Mouse (Mus musculus) hindbrain, embryonic 14.5 days (tissue): Measurements from ENCODE around the gene Arhgap5. TPM values are rescaled to one million over a fixed set of nuclear protein-coding genes. Genes with fewer than 3 reads are reported as not detected.

Experiments used
- ATAC-seq: fragments of 200-750 bp; cut with Nextera tagmentation; 2 replicates; pipeline ENCODE4 v1.8.0; 2017; ENCODE audit warnings: moderate number of reproducible peaks, mild to moderate bottlenecking, moderate TSS enrichment, moderate library complexity; ENCODE audit not compliant: low FRiP score
- DNase-seq: peaks from one replicate; pipeline ENCODE4 v3.0.0-alpha.2; 2015; ENCODE audit warnings: low spot score
- H3K27ac ChIP-seq: fragments of 300-500 bp; sonication (generic); 2 replicates; pipeline ENCODE4 v1.5.1; 2014; ENCODE audit warnings: mild to moderate bottlenecking, moderate library complexity
- H3K27me3 ChIP-seq: fragments of 300-500 bp; sonication (generic); 2 replicates; pipeline ENCODE4 v1.6.1; 2014; ENCODE audit warnings: mild to moderate bottlenecking, low read length, mixed read lengths; ENCODE audit not compliant: control insufficient read depth, insufficient read depth
- H3K36me3 ChIP-seq: fragments of 300-500 bp; sonication (generic); replicated peaks from 2 replicates; pipeline ENCODE4 v1.6.1; 2014; ENCODE audit not compliant: control insufficient read depth, insufficient read depth
- H3K4me1 ChIP-seq: fragments of 300-500 bp; sonication (generic); replicated peaks from 2 replicates; pipeline ENCODE4 v1.6.1; 2014; ENCODE audit warnings: antibody characterized with exemption, low read length, mixed read lengths; ENCODE audit not compliant: control insufficient read depth, insufficient read depth
- H3K4me2 ChIP-seq: fragments of 300-500 bp; sonication (generic); replicated peaks from 2 replicates; pipeline ENCODE4 v1.6.1; 2014; ENCODE audit warnings: mild to moderate bottlenecking, moderate library complexity
- H3K4me3 ChIP-seq: fragments of 300-500 bp; sonication (generic); replicated peaks from 2 replicates; pipeline ENCODE4 v1.5.1; 2014; ENCODE audit warnings: mild to moderate bottlenecking, low read length
- H3K9ac ChIP-seq: fragments of 300-500 bp; sonication (generic); 2 replicates; pipeline ENCODE4 v1.6.1; 2014
- H3K9me3 ChIP-seq: fragments of 300-500 bp; sonication (generic); 2 replicates; pipeline ENCODE4 v1.6.1; 2016; ENCODE audit warnings: low read length; ENCODE audit not compliant: control insufficient read depth
- WGBS: fragments of 180-500 bp; shearing (Covaris S2); extraction: QIAGEN DNeasy Blood & Tissue Kit; methylation state at CpG from one replicate; pipeline ENCODE4 v1.1.7; 2014; 5-methylcytosine and 5-hydroxymethylcytosine counted together
- polyA plus RNA-seq: library from polyadenylated mRNA; unstranded; fragments of >200 nt; fragmentation: Nextera tagmentation; extraction: Ambion mirVana; gene quantifications from 2 replicates; pipeline ENCODE4 v1.2.1, GENCODE M21; 2014

Gene Arhgap5
- 42.3 and 45.4 TPM in 2 replicates for polyA plus RNA-seq

DNA sequence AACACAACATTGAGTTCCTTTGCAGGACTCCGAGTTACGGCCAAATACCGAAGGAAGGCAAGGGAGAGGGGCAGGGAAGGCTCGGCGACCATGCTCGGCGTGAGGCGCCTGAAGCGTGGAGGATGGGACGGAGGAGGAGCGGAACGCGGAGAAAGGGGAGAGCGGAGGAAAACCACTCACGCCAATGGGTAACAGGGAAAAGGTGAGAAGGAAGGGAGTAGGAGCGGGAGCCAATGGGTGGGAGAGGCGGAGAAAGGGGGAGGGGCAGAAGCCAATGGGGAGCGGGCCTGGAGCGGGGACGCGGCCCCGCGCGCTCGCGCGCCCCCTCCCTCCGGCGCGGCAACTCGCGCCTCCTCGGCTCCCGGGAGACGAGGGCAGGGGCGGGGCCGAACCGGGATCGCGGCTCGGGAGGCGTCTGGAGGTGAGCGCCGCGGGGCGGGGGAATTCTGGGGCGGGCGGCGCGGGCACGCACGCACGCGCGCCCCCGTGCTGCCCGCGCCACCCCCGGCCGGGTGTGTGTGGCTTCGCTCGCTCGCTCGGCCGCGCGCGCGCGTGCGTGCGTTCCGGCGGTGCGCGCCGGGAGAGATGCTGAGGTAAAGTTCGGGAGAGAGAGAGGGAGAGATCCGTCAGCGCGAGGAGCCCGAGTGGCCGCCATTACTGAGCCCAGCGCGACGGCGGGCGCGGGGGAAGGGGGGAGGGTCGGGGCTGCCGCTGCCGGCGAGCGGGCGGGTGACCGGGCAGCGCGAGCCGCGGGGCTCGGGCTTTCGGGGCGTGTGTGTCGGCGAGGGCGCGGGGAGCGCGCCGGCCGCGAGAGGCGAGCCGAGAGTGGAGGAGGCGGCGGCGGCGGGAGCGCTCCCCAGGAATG is at the start of gene Arhgap5:
TSS of gene Arhgap5 (plus strand) at position 517 of the 865 bp plus-strand sequence.
- WGBS = under 1% methylated on average over 59 of the region's 119 CpGs
- Histone ChIP-seq H3K4me1 (peaks cover 24% of the 10 kb centered on the region), H3K4me3 (peak within 1 kb of the TSS; percentile 99), H3K9ac (peak within 1 kb of the TSS; percentile 97), H3K4me2 (peak within 1 kb of the TSS; percentile 86), H3K27ac (peak within 1 kb of the TSS; percentile 99), H3K36me3 (no peaks in the 10 kb centered on the region), H3K27me3 (no peaks in the 10 kb centered on the region), H3K9me3 (no peaks in the 10 kb centered on the region)
- peak; percentile 97 for DNase-seq
- ATAC-seq = peak; percentile 98

DNA sequence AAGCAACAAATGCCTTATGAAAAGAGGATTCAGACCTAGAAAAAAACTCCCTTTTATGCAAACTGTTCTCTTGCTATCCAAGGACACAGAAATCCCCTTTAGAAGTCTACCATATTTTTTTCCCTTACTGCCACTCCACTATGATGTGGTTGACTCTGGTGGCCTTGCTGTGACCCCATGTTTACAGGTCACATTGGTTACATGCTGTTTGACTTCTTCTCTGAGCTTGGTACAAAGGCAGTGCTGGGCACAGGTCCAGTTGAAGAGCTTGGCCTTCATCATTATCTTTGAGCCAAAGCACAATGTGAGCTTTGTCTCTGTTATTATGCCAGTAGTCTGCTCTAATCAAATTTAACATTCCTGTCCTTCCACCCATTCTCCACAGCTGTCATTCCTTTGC is 39.2 kb upstream of the Arhgap5 start:
- ATAC-seq = no peak
- Histone ChIP-seq H3K9me3 (no peaks in the 10 kb centered on the region), H3K4me1 (0 out of 2 replicates have a peak, but pooled peaks cover 4% of the 10 kb centered on the region), H3K4me2 (no peak overlapping the region), H3K4me3 (no peak overlapping the region), H3K27me3 (no peaks in the 10 kb centered on the region), H3K27ac (no peak overlapping the region), H3K9ac (no peak overlapping the region), H3K36me3 (no peaks in the 10 kb centered on the region)
- DNase-seq = no peak

DNA sequence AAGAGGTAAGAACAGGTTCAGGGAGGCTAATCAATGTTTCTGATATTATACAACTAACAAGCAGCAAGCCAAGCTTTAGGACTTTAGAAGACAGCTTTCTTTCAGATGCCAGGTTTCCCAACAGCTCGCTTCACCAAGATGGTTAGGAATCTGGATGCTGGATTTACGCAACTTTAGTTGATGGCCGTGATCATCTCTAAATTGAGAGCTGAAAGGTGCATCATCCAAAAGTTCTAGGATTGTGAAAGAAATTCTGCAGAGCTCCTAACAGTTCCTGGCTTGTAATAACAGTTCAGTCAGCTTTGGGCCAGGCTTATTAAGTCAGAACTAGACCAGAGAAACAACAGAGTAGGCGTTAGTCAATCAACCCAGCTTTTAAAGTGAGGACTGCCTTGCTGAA is 32.2 kb upstream of the Arhgap5 start:
- Histone ChIP-seq H3K27ac (no peak overlapping the region), H3K27me3 (no peaks in the 10 kb centered on the region), H3K36me3 (no peaks in the 10 kb centered on the region), H3K9me3 (no peaks in the 10 kb centered on the region), H3K4me3 (no peak overlapping the region), H3K4me2 (no peak overlapping the region), H3K4me1 (no peaks in the 10 kb centered on the region; the same call in 1 of the 2 replicates), H3K9ac (no peak overlapping the region)
- ATAC-seq (no peak), DNase-seq (no peak)
- WGBS = 86% methylated on average over 4 of the region's 4 CpGs

DNA sequence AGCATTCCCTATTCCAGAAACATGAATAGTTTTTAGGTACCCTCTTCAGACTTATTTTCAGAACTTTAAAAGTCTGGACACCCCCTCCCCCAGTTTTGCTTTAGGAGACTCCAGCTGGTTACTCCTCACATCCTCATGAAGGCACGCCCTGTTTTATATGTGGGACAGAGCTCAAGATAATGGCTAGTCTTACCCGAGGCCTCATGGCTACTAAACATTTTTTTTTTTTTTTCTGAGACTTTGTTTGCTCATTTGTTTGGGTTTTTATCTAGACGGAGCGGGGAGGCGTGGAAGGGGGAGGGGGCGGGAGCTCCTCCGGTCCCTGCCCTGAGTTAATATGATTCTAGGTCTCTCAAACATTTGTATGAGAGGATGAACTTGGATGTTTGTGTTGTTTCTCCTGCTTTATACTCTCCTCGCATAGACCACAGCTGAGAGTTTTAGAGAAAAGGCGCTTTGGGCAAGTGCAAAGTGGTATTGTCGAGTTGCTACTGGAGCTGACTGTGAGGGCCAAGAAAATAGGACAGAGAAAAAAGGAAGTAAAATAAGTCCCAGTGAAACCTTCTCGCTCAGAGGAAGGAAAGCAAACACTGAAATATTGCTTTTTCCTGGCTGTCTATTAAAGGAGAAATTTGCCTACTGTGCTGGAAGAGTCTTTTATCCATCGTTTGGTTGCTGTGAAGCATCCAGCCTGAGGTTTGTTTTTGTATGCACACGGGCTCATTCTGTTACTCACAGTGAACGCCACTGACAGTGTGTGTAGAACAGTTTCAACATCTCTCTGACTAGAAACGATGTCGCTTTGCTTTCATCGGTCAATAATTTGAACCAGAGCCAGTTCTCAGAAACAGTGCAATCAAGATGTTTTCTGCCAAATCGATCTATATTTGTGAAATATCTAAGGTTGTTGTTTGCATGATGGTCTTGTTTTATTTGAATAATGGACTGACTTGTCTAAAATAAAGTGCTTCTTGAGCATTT is 29.5 kb upstream of the Arhgap5 start:
- H3K27me3 ChIP-seq = no peaks in the 10 kb centered on the region
- peak overlapping the region; percentile 32 for H3K4me2 ChIP-seq
- 38% methylated on average over 18 of the region's 18 CpGs for WGBS
- no peaks in the 10 kb centered on the region for H3K36me3 ChIP-seq
- H3K9me3 ChIP-seq = no peaks in the 10 kb centered on the region
- H3K4me1 ChIP-seq = no peaks in the 10 kb centered on the region; the same call in 1 of the 2 replicates
- no peak for ATAC-seq
- H3K4me3 ChIP-seq = no peak overlapping the region
- peak; percentile 39 for DNase-seq
- H3K9ac ChIP-seq = no peak overlapping the region
- H3K27ac ChIP-seq = peak overlapping the region; percentile 62; the same call in 1 of the 2 replicates

DNA sequence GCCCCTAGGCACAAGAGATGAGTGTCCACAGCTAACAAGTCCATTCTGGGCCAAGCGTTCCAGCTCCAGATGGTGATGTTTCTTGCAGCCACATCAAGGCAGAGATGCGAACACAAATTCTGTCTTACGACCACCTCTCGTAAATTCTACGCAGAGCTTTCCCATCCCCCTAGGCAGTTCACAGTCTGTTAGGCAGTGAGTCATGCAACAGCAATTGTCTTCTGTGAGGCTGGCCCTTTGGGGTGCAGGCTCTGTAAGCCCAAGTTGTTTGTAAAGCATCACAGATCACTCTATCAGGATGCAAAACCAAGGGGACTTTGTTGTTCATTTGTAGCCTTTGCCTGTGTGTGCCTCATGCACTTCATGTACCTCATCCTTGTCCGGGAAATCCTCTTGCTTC is 27.7 kb upstream of the Arhgap5 start:
- Histone ChIP-seq H3K4me3 (no peak overlapping the region), H3K9me3 (no peaks in the 10 kb centered on the region), H3K27ac (no peak overlapping the region), H3K36me3 (no peaks in the 10 kb centered on the region), H3K4me1 (no peaks in the 10 kb centered on the region; the same call in 1 of the 2 replicates), H3K9ac (no peak overlapping the region), H3K27me3 (no peaks in the 10 kb centered on the region), H3K4me2 (no peak overlapping the region)
- DNase-seq (no peak), ATAC-seq (no peak)
- WGBS = 72% methylated on average over 6 of the region's 6 CpGs

DNA sequence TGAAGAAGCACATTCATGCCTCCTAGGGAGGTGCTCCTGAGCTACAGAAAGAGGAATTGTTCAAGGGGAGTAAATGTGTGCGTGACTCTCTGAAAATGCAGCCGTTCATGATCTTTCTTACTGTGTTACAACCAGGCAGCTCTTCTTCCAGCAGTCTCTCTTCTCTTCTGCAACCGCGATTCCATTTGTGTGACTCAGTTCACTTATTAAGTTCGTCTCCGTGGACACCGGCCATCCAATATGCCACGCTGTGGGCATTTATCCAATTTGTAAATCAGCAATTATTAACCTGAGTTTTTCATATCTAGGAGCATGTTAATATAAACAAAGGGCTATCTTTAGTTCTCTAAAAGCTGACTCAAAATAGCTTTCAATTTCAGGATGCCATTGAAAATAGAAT is 25.2 kb upstream of the Arhgap5 start:
- ATAC-seq (no peak), DNase-seq (no peak)
- WGBS = 68% methylated on average over 8 of the region's 8 CpGs
- H3K9me3 ChIP-seq = no peaks in the 10 kb centered on the region
- no peaks in the 10 kb centered on the region for H3K27me3 ChIP-seq
- H3K36me3 ChIP-seq = no peaks in the 10 kb centered on the region
- H3K9ac ChIP-seq = no peak overlapping the region
- H3K4me3 ChIP-seq = no peak overlapping the region
- H3K4me1 ChIP-seq = no peaks in the 10 kb centered on the region; the same call in 1 of the 2 replicates
- H3K27ac ChIP-seq = no peak overlapping the region
- no peak overlapping the region for H3K4me2 ChIP-seq

DNA sequence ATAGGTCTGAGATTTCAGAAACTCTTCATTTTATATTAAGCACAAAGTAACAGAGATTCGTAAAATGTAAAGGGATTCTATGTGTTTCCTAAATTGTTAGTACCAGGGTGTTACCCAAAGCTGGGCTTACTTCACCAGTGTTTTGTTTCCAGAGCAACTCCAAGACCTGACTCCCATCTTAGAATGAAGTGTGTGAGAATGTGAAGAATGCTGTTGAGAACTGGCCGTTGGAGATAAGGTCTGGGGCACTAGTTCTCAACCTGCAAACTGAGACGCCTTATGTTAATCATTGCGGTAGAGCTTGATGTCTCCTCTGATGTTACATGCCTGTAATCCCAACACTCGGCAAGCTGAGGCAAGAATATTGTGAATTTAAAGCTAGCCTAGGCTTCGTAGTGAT is 24.4 kb upstream of the Arhgap5 start:
- Histone ChIP-seq H3K27me3 (no peaks in the 10 kb centered on the region), H3K36me3 (no peaks in the 10 kb centered on the region), H3K27ac (no peak overlapping the region), H3K4me3 (no peak overlapping the region), H3K4me1 (no peaks in the 10 kb centered on the region; the same call in 1 of the 2 replicates), H3K9ac (no peak overlapping the region), H3K9me3 (no peaks in the 10 kb centered on the region), H3K4me2 (no peak overlapping the region)
- 87% methylated on average over 6 of the region's 6 CpGs for WGBS
- no peak for ATAC-seq
- DNase-seq = no peak

DNA sequence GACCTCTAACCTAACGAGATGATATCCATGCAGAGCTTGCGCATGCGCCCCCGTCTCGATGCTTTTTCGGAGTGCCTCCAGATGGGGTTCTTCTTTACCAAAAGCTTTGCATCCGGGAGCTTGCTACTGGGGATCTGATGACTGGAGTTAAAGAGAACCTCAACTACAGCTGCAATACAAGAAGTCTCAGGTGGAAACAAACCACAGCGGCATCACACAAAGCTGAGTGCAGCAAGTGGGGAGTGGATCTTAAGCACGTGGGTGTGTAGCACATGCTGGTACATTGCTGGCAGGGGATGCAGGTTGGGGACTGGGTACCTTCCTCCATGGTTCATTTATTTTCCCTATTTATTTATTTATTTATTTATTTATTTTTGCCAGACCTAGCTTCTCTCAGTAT is 22.9 kb upstream of the Arhgap5 start:
- Histone ChIP-seq H3K4me2 (no peak overlapping the region), H3K36me3 (no peaks in the 10 kb centered on the region), H3K4me3 (no peak overlapping the region), H3K9ac (no peak overlapping the region), H3K27ac (no peak overlapping the region), H3K9me3 (no peaks in the 10 kb centered on the region), H3K27me3 (no peaks in the 10 kb centered on the region), H3K4me1 (no peaks in the 10 kb centered on the region)
- DNase-seq (no peak), ATAC-seq (no peak)
- 82% methylated on average over 9 of the region's 9 CpGs for WGBS

DNA sequence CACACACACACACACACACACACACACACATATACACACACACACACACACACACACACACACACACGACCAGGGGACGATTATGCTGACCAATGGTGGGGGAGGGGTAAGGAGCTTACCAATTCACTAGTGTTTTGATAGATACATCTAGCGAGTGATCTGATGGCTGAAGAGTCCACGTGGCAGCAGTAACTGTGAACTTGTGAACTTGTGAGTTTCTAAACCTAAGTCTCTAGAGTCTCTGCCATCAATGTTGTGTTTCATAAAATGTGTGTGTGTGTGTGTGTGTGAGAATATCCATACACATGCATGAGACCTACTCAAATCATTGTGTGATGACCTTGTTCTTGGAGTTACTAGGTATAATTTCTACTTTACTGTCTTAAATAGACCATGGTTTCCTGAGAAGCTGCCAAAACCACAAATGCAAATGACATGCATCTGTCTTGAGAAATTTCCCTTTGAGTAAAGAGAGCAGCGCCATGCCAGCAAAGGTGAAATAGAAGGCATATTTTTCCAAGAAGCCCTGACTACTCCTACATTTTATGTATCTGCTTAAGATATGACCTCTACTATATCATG is 21.7 kb upstream of the Arhgap5 start:
- ATAC-seq (no peak), DNase-seq (no peak)
- WGBS = 88% methylated on average over 5 of the region's 5 CpGs
- H3K27me3 ChIP-seq = no peaks in the 10 kb centered on the region
- no peak overlapping the region for H3K27ac ChIP-seq
- H3K4me2 ChIP-seq = no peak overlapping the region
- no peaks in the 10 kb centered on the region for H3K4me1 ChIP-seq
- H3K36me3 ChIP-seq = no peaks in the 10 kb centered on the region
- H3K9me3 ChIP-seq = no peaks in the 10 kb centered on the region
- no peak overlapping the region for H3K9ac ChIP-seq
- no peak overlapping the region for H3K4me3 ChIP-seq
